Mouse (Mus musculus): ENCODE results near the gene Ptbp3. TPM values are rescaled to one million over a fixed set of nuclear protein-coding genes. Genes with fewer than 3 reads are reported as not detected.

Gene Ptbp3
- total RNA-seq, 2 experiments from 2014 or later = 27.4 to 30.2 TPM

DNA sequence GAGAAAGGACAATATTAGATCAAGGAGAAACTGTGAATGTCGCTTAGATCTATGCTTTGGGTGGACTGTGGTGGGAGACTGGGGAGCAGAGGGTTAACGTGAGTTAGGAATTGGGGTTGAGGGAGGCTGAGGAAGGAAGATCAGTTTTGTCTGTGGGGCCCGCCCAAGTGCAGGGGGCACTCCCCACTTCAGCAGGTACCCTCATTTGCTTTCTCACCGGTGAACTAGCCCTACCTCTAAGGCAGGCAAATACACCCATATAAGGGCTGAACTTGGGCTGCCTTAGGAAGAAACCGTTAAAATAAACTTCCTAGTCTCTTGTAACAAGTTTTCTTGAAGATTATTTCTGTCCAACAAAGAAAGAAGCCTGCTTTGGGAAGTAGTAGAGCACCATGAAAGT lies 110.1 kb downstream of the Ptbp3 start:
- DNase-seq (ENCODE audit: low spot score in 2 of 2) = no peak

DNA sequence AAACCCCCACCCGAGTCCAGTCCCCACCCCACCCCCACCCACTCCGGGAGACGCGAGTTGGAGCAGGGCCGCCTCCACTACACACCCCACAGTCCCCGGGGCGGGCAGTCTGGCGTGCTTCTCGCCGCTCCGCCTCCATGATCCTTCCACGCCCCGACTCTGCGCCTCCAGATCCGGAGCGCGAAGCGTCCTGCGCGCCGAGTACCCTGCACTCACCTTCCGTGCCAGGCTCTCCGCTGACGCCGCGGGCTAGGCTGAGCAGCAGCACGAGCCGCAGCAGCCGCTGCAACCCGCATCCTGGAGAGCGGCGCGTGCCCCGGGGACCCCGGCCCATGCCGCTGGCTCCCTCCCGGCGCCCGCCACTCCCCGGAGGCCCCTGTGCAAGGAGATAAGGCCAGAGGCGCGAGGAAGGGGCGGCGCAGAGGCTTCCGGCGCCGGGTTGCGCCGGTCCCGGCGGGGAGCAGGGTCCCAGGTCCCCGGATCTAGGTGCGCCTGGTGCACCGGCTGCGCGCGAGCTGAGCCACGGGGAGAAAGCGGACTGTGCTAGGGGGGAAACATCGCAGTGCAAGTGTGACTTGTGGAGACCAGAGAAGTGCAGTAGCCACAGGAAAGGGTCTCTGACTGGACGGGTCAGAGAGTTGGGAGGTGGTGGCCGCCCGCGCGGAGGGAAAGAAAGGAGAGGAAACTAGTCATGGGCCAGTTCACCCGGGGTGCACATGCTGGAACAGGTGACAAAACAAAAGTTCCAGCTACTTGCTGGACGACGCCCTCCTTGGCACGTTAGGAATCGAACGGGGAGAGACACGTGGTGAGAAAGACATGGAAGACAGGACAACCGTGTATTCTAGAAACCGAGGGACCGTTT lies 110.9 kb downstream of the Ptbp3 start, which contains the start of gene Susd1:
TSS of gene Susd1 (minus strand) at position 644 of the 865 bp plus-strand sequence.
- peak; percentile 37 to 39 for DNase-seq (ENCODE audit: low spot score in 2 of 2)

DNA sequence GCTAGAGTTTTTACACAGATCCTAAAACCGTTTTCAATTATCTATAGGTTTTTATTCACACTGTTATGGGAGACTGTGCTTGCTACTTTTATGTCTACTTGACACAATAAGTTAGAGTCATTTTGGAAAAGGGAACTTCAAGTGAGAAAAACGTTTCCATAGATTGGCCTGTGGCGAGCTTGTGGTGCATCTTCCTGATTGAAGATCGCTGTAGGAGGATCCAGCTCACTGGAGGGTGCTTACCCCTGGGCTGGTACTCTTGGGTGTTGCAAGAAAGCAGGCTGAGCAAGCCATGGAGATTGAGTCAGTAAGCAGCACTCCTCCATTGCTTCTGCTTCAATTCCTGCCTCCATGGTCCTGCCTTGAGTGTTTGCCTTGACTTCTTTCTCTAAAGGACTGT lies 113.2 kb downstream of the Ptbp3 start:
- no peak for DNase-seq (ENCODE audit: low spot score in 2 of 2)

DNA sequence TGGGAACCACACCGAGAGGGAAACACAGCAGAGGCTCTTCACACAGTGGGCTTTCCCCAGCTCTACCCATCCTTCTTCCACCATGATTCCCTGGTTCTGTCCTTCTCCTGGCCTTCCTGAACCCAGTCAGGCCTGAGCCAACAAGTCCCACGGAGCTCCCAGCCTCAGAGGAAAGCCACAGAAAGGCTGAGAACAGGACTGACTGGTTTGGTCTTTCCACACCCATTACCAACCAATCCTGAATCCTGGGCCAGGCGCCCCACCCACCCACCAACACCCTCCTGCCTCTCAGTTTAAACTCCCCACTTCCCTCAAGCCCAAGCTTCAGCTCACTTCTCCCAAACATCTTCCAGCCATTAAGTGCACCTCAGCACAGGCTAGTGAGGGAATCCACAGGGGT lies 115.1 kb downstream of the Ptbp3 start:
- no peak for DNase-seq (ENCODE audit: low spot score in 2 of 2)

DNA sequence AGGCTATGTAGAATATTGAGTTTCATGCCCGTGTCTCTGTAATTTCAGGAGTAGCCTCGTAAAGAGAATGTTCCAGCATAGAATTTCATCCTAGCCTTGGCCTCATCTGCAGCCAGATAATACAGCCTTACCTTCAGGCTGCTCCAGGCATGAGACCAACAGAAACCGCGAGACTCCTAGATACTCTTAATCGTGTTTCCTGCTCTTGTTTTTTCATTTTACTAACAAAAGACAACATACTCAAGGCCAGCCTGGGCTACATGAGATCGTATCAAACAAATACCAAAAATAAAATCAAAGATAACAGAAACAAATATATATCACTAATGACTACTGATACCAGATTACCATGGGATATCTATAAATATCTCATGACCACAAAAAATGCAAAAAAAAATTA lies 120.0 kb downstream of the Ptbp3 start:
- DNase-seq (ENCODE audit: low spot score in 2 of 2) = no peak

DNA sequence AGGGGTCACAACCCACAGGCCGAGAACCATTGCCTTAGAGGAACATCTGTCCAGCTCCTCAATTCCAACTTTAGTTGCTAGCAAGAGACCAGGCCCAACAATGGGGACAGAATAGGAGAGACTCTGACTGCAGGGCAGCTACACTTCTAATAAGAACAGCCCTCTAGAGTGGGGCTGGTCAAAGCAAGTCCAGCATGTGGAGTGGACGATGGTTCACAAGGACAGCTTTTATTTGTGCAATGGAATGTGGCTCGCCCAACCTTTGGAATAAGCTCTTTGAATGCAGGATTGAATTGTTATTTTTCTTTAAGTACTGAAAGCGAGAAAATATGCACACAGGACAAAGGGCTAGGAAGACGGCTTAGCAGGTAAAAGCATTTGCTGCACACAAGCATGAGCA lies 122.7 kb downstream of the Ptbp3 start:
- DNase-seq (ENCODE audit: low spot score in 2 of 2) = no peak

DNA sequence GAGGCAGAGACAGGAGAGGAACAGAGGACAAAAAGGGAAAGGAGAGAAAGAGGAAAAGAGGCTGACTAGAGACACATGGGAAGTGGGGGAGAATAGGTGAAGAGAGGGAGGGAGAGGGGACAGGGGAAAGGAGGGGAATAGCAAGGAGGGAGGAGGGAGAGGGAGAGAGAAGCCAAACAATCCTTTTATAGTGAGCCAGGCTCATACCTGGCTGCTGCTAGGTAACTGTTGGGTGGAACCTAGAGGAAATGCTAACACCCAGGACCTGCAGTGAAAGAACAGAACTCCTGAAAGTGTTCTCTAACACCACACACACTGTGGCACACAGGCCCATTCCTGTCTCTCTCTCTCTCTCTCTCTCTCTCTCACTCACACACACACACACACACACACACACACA lies 126.4 kb downstream of the Ptbp3 start:
- DNase-seq (ENCODE audit: low spot score in 2 of 2) = no peak

DNA sequence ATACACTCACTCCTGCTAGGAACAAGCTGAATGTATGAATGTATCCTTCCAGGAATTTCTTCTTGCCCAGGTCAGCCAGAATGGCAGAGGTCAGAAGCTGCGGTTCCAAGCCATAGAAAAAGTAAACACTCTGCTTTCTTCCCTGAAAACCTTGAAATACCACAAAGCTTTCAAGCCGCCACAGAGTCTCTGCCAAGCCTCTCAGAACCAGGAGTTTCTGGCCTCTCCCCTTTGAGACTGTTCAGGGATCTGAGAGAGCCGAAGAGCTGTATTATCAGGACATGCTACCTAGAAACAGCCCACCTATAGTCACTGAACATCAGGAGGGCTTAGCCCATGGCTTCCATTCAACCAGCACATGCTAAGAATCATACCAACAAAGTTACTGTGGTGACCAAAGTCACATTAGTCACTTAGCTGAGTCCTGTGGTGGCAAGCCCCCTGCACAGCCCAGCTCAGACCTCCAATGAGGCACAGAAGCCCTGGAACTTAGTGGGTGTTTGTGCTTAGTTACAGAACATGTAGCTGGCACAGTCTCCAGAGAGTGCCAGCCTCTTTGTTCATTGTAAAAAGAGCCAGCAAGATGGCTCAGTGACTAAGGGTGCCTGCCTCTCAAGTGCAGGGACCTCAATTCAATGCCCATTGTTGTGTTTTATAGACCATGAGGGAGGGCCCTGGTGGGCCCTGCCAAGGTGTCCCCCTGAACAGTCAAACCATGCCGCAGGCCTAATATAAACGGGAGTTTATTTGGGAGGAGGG lies 127.0 kb downstream of the Ptbp3 start:
- DNase-seq (ENCODE audit: low spot score in 2 of 2) = peak in 1 of 2 experiments; percentile 19

Other genes with a start within 250 kb of the Ptbp3 start
- 1 to 10 TPM; 6.5 to 7.3 TPM for gene Susd1, start 110.7 kb downstream of the Ptbp3 start, total RNA-seq (2021)
- 10 to 100 TPM; 30.4 to 31.7 TPM for gene Hsdl2, start 32.2 kb upstream of the Ptbp3 start, total RNA-seq (2021)
- gene E130308A19Rik, start 76.8 kb upstream of the Ptbp3 start, total RNA-seq (2021) = 10 to 100 TPM; 14.7 to 16.6 TPM

Data from layer of hippocampus, postnatal 14 days (tissue).